Mouse (Mus musculus): Measurements from ENCODE around the gene Tmco3. TPM values are rescaled to one million over a fixed set of nuclear protein-coding genes. Genes with fewer than 3 reads are reported as not detected.

Tmco3 gene
- total and polyA plus RNA-seq, 2 experiments from 2014 or later = 10.8 to 16.7 TPM

GRCm38 (mm10) chr8:13342340-13342739, 54.4 kb downstream of the Tmco3 start:
- TF ChIP-seq EP300 (IDR thresholded peaks at IDR 0.05; ENCODE audit: low read depth) (no peak), CTCF (IDR thresholded peaks at IDR 0.05; ENCODE audit: low read depth) (no peak)
- no peaks in the 10 kb centered on the region for H3K27me3 ChIP-seq (ENCODE audit: control insufficient read depth, insufficient read depth, low read length)
- DNase-seq (ENCODE audit: low spot score) (no peak), ATAC-seq (ENCODE audit: insufficient read depth, low read depth) (no peak)
- 58% methylated on average over 2 of the region's 2 CpGs for WGBS
- no peak overlapping the region for H3K4me3 ChIP-seq (ENCODE audit: low read depth, low read length)
- peaks cover 56% of the 10 kb centered on the region for H3K36me3 ChIP-seq (replicated peaks; ENCODE audit: control insufficient read depth, insufficient read depth, low read length)
- no peak overlapping the region for H3K27ac ChIP-seq (ENCODE audit: low read depth)
- H3K4me1 ChIP-seq (ENCODE audit: control insufficient read depth, insufficient read depth) = peaks cover 12% of the 10 kb centered on the region
- H3K4me2 ChIP-seq (ENCODE audit: low read depth, low read length) = no peak overlapping the region
- H3K9ac ChIP-seq (replicated peaks; ENCODE audit: low read depth, low read length) = no peak overlapping the region
- H3K9me3 ChIP-seq (replicated peaks; ENCODE audit: control insufficient read depth, low read length) = no peaks in the 10 kb centered on the region

- TF ChIP-seq EP300 (IDR thresholded peaks at IDR 0.05; ENCODE audit: low read depth) = no peak
- no peak for TF ChIP-seq CTCF (IDR thresholded peaks at IDR 0.05; ENCODE audit: low read depth)
- WGBS = 75% methylated on average over 4 of the region's 4 CpGs
- H3K9ac ChIP-seq (replicated peaks; ENCODE audit: low read depth, low read length) = no peak overlapping the region
- no peaks in the 10 kb centered on the region for H3K9me3 ChIP-seq (replicated peaks; ENCODE audit: control insufficient read depth, low read length)
- peaks cover 12% of the 10 kb centered on the region for H3K4me1 ChIP-seq (ENCODE audit: control insufficient read depth, insufficient read depth)
- peaks cover 64% of the 10 kb centered on the region for H3K36me3 ChIP-seq (replicated peaks; ENCODE audit: control insufficient read depth, insufficient read depth, low read length)
- no peak overlapping the region for H3K27ac ChIP-seq (ENCODE audit: low read depth)
- DNase-seq (ENCODE audit: low spot score) (no peak), ATAC-seq (ENCODE audit: insufficient read depth, low read depth) (no peak)
- no peak overlapping the region for H3K4me3 ChIP-seq (ENCODE audit: low read depth, low read length)
- H3K4me2 ChIP-seq (ENCODE audit: low read depth, low read length) = no peak overlapping the region
- no peaks in the 10 kb centered on the region for H3K27me3 ChIP-seq (ENCODE audit: control insufficient read depth, insufficient read depth, low read length)
Measured at GRCm38 (mm10) chr8:13343134-13343533, 55.1 kb downstream of the Tmco3 start.

- no peak overlapping the region for H3K9ac ChIP-seq (replicated peaks; ENCODE audit: low read depth, low read length)
- H3K9me3 ChIP-seq (replicated peaks; ENCODE audit: control insufficient read depth, low read length) = no peaks in the 10 kb centered on the region
- peaks cover 15% of the 10 kb centered on the region for H3K4me1 ChIP-seq (ENCODE audit: control insufficient read depth, insufficient read depth)
- WGBS = 46% methylated on average over 7 of the region's 7 CpGs
- peaks cover 77% of the 10 kb centered on the region for H3K36me3 ChIP-seq (replicated peaks; ENCODE audit: control insufficient read depth, insufficient read depth, low read length)
- ATAC-seq (ENCODE audit: insufficient read depth, low read depth) (peak; percentile 84), DNase-seq (ENCODE audit: low spot score) (no peak)
- no peaks in the 10 kb centered on the region for H3K27me3 ChIP-seq (ENCODE audit: control insufficient read depth, insufficient read depth, low read length)
- no peak overlapping the region for H3K4me3 ChIP-seq (ENCODE audit: low read depth, low read length)
- peak overlapping the region; percentile 62 for H3K27ac ChIP-seq (ENCODE audit: low read depth)
- TF ChIP-seq CTCF (IDR thresholded peaks at IDR 0.05; ENCODE audit: low read depth) = no peak
- TF ChIP-seq EP300 (IDR thresholded peaks at IDR 0.05; ENCODE audit: low read depth) = no peak
- H3K4me2 ChIP-seq (ENCODE audit: low read depth, low read length) = no peak overlapping the region
Measured at GRCm38 (mm10) chr8:13350052-13350451, 62.1 kb downstream of the Tmco3 start.

GRCm38 (mm10) chr8:13351593-13351992, 63.6 kb downstream of the Tmco3 start:
- no peaks in the 10 kb centered on the region for H3K9me3 ChIP-seq (replicated peaks; ENCODE audit: control insufficient read depth, low read length)
- ATAC-seq (ENCODE audit: insufficient read depth, low read depth) = no peak
- TF ChIP-seq EP300 (IDR thresholded peaks at IDR 0.05; ENCODE audit: low read depth) = no peak
- TF ChIP-seq CTCF (IDR thresholded peaks at IDR 0.05; ENCODE audit: low read depth) = no peak
- peaks cover 77% of the 10 kb centered on the region for H3K36me3 ChIP-seq (replicated peaks; ENCODE audit: control insufficient read depth, insufficient read depth, low read length)
- no peak overlapping the region for H3K4me2 ChIP-seq (ENCODE audit: low read depth, low read length)
- no peak overlapping the region for H3K4me3 ChIP-seq (ENCODE audit: low read depth, low read length)
- WGBS = 83% methylated on average over 5 of the region's 5 CpGs
- no peaks in the 10 kb centered on the region for H3K27me3 ChIP-seq (ENCODE audit: control insufficient read depth, insufficient read depth, low read length)
- DNase-seq (ENCODE audit: low spot score) = no peak
- H3K4me1 ChIP-seq (ENCODE audit: control insufficient read depth, insufficient read depth) = peaks cover 15% of the 10 kb centered on the region
- H3K9ac ChIP-seq (replicated peaks; ENCODE audit: low read depth, low read length) = no peak overlapping the region
- H3K27ac ChIP-seq (ENCODE audit: low read depth) = no peak overlapping the region

GRCm38 (mm10) chr8:13352601-13353000, 64.6 kb downstream of the Tmco3 start:
- ATAC-seq (ENCODE audit: insufficient read depth, low read depth) (no peak), DNase-seq (ENCODE audit: low spot score) (no peak)
- Histone ChIP-seq H3K4me3 (ENCODE audit: low read depth, low read length) (no peak overlapping the region), H3K27ac (ENCODE audit: low read depth) (no peak overlapping the region), H3K9me3 (replicated peaks; ENCODE audit: control insufficient read depth, low read length) (no peaks in the 10 kb centered on the region), H3K27me3 (ENCODE audit: control insufficient read depth, insufficient read depth, low read length) (no peaks in the 10 kb centered on the region), H3K9ac (replicated peaks; ENCODE audit: low read depth, low read length) (0 out of 2 replicates have a peak overlapping the region, but pooled peaks have one; percentile 7), H3K4me2 (ENCODE audit: low read depth, low read length) (no peak overlapping the region), H3K4me1 (ENCODE audit: control insufficient read depth, insufficient read depth) (peaks cover 15% of the 10 kb centered on the region), H3K36me3 (replicated peaks; ENCODE audit: control insufficient read depth, insufficient read depth, low read length) (peaks cover 77% of the 10 kb centered on the region)
- WGBS = 75% methylated on average over 8 of the region's 8 CpGs
- TF ChIP-seq CTCF (IDR thresholded peaks at IDR 0.05; ENCODE audit: low read depth) = no peak
- TF ChIP-seq EP300 (IDR thresholded peaks at IDR 0.05; ENCODE audit: low read depth) = no peak

- Histone ChIP-seq H3K27me3 (ENCODE audit: control insufficient read depth, insufficient read depth, low read length) (no peaks in the 10 kb centered on the region), H3K4me2 (ENCODE audit: low read depth, low read length) (no peak overlapping the region), H3K4me3 (ENCODE audit: low read depth, low read length) (no peak overlapping the region), H3K27ac (ENCODE audit: low read depth) (no peak overlapping the region), H3K9ac (replicated peaks; ENCODE audit: low read depth, low read length) (no peak overlapping the region), H3K4me1 (ENCODE audit: control insufficient read depth, insufficient read depth) (peaks cover 15% of the 10 kb centered on the region), H3K9me3 (replicated peaks; ENCODE audit: control insufficient read depth, low read length) (no peaks in the 10 kb centered on the region), H3K36me3 (replicated peaks; ENCODE audit: control insufficient read depth, insufficient read depth, low read length) (peaks cover 77% of the 10 kb centered on the region)
- no peak for TF ChIP-seq CTCF (IDR thresholded peaks at IDR 0.05; ENCODE audit: low read depth)
- no peak for TF ChIP-seq EP300 (IDR thresholded peaks at IDR 0.05; ENCODE audit: low read depth)
- no peak for ATAC-seq (ENCODE audit: insufficient read depth, low read depth)
- no peak for DNase-seq (ENCODE audit: low spot score)
- WGBS = 65% methylated on average over 9 of the region's 9 CpGs
Measured at GRCm38 (mm10) chr8:13353155-13353833, 65.3 kb downstream of the Tmco3 start.

Data from heart, postnatal 0 days (tissue).